Mouse (Mus musculus): ENCODE measurements around the gene Best2.

- TF ChIP-seq GATA1 (IDR thresholded peaks at IDR 0.05; ENCODE audit: borderline replicate concordance, low read length): no peak
- TF ChIP-seq FLI1 (IDR thresholded peaks at IDR 0.05; ENCODE audit: low read length): no peak
Measured at GRCm38 (mm10) chr8:84973079-84973478, 41.3 kb downstream of the Best2 start.
